Mouse (Mus musculus) C2C12 (cell line): ENCODE results near the gene Etl4.

Experiments
- CEBPB ChIP-seq: IDR thresholded peaks from one replicate; pipeline ENCODE4 v1.6.1; 2011; ENCODE audit warnings: low read depth, mild to moderate bottlenecking, control low read depth, moderate library complexity
- CTCF ChIP-seq: IDR thresholded peaks from one replicate; pipeline ENCODE4 v1.5.1; 2011; ENCODE audit not compliant: control insufficient read depth, insufficient read depth, insufficient read length
- MAX ChIP-seq: IDR thresholded peaks from one replicate; pipeline ENCODE4 v1.6.1; 2011; ENCODE audit warnings: mild to moderate bottlenecking, control low read depth

DNA sequence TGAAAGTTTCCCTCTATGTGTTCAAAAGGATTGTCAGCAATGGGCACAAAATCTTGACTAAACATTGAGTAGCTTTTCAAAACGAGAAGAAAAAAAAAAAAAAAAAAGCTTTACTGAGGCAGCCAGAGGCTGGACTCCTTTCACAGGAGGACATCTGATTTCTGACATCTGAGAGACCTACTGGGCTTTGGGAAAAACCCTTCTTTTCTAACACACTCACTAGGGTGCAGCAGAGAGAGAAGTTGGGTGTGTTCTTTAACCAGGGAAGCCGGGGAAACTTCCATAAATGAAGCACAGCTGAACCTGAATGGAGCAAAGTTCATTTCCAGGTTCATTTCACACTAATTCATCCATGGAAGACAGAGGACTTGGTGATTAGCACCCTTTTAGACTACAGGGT lies 222.2 kb downstream of the Etl4 start:
- no peak for TF ChIP-seq MAX
- TF ChIP-seq CTCF, result no peak
- TF ChIP-seq CEBPB, result no peak
